Mouse (Mus musculus): ENCODE measurements around the gene Caps2. TPM values are rescaled to one million over a fixed set of nuclear protein-coding genes. Genes with fewer than 3 reads are reported as not detected.
"Not testable (repeated sequence)": the region's sequence is repeated elsewhere in the genome, so short reads cannot be mapped to it uniquely, and the experiment has no call there.

Gene Caps2
- polyA plus RNA-seq (2015; fragmentation: Nextera tagmentation; extraction: Ambion mirVana) = 0.13 and 0.18 TPM in 2 replicates

DNA sequence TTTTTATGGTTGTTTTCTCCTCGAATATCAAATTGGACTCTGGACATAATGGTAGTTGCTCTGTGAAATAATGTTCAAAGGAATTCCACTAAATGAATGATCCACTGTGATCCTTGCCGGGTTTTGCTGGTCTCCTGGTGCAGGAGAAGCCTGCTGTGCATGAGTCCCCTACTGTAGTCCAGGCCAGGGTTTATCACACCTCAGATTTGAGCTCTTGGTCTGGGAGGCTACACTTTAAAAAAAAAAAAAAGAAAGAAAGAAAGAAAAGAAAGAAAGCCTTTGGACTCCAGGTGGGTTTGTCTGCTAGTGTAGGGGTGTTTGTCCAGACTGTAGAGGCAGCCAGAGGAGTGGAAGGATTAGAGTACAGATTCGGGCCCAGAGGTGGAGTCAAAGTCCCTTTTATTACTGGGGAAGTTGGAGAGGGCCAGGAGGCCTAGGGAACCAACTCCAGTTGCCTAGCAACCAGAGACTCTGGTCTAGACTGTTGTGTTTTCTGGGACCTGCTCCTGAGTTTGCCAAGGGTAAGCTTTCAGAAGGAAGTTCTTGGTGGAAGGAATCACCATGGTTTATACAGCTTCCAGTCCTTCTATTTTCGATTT lies at the start of gene Caps2:
Gene Caps2, plus strand, starts transcription at position 454 of the 599 bp plus-strand sequence.
- H3K9ac ChIP-seq = no peak within 1 kb of the TSS
- H3K27me3 ChIP-seq (replicated peaks) = no peaks in the 10 kb centered on the region
- no peak within 1 kb of the TSS for H3K27ac ChIP-seq
- no peaks in the 10 kb centered on the region for H3K9me3 ChIP-seq
- no peaks in the 10 kb centered on the region for H3K4me1 ChIP-seq (replicated peaks)
- 0 out of 2 replicates have a peak within 1 kb of the TSS, but pooled peaks have one; percentile 9 for H3K4me3 ChIP-seq (replicated peaks)
- peak within 1 kb of the TSS; percentile 36; the same call in 1 of the 2 replicates for H3K4me2 ChIP-seq (replicated peaks)
- no peaks in the 10 kb centered on the region for H3K36me3 ChIP-seq
- peak; percentile 96 for ATAC-seq
- 31% methylated on average over 4 of the region's 4 CpGs for WGBS

DNA sequence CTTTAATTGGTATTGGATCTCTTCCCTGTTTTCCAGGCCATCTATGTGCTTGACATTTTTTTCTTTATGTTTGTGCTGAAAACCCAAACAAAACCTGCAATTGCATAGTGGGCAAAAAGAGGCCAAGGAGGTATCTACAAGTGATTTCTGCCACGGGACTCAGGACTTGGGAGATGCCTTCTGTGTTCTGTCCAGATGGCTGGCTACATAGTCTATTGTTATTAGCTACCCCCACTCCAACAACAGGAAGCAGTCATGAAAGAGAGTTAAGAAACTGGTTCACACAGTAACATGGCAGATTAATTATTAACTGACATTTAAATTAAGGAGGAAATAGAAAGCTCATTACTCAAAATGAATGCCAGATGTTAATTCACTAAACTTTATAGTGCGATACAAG lies 38.3 kb upstream of the Caps2 start:
- H3K4me3 ChIP-seq (replicated peaks); H3K27me3 ChIP-seq (replicated peaks); H3K4me2 ChIP-seq (replicated peaks); H3K4me1 ChIP-seq (replicated peaks); H3K9me3 ChIP-seq; H3K36me3 ChIP-seq; ATAC-seq; H3K27ac ChIP-seq; H3K9ac ChIP-seq: not testable (repeated sequence)
- WGBS = 57% methylated on average over 2 of the region's 2 CpGs

DNA sequence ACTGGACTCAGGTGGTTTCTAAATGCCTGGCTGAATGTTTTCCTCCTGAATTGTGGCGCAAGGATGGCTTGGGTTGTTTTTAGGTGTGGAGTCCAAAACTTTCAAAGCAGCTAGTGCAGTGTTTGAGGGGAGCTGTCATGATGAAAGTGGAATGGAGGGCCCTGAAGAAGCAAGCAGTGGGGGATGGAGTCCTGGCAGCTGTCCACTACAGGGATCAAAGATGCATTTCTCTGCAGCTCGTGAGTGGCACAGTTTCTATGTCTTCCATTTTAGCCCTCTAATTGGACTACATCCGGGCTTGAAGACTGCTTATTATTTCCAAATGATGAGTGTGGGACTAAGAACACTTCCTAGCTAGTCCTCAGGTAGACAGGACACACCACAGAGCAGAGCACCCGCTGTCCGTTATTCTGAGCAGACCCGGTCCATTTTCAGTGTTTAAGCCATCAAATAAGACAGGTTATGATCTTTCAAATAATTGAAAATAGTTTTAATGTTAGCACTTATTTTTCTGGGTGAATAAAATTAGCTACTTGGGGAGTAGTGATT lies 35.7 kb upstream of the Caps2 start:
- not testable (repeated sequence) for ATAC-seq; H3K27ac ChIP-seq; H3K4me1 ChIP-seq (replicated peaks); H3K36me3 ChIP-seq; H3K9me3 ChIP-seq; H3K4me3 ChIP-seq (replicated peaks); H3K9ac ChIP-seq; H3K27me3 ChIP-seq (replicated peaks); H3K4me2 ChIP-seq (replicated peaks)
- WGBS = 80% methylated on average over 6 of the region's 6 CpGs

DNA sequence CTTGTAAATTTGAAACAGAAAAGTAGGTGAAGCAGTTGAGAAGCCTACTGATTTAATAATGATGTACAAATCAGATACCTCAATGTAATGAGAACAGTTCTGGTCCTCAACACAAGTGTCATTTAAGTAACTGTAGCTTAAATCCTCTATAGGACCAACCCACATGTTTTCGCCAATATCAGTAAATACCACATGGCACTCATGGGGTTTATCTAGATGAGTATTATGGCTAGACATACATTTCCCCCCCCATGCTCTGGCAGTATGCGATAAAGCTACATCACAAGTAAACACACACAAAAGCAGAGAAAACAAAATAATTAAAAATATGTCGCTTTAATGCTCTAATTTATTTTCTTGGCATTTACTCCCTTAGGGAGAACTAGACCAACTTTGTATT lies 31.2 kb upstream of the Caps2 start:
- no peak overlapping the region for H3K4me2 ChIP-seq (replicated peaks)
- no peaks in the 10 kb centered on the region for H3K36me3 ChIP-seq
- H3K9me3 ChIP-seq = no peaks in the 10 kb centered on the region
- no peak overlapping the region for H3K9ac ChIP-seq
- no peaks in the 10 kb centered on the region for H3K4me1 ChIP-seq (replicated peaks)
- H3K4me3 ChIP-seq (replicated peaks) = no peak overlapping the region
- no peaks in the 10 kb centered on the region for H3K27me3 ChIP-seq (replicated peaks)
- H3K27ac ChIP-seq = no peak overlapping the region
- ATAC-seq = no peak
- WGBS = 93% methylated on average over 3 of the region's 3 CpGs

DNA sequence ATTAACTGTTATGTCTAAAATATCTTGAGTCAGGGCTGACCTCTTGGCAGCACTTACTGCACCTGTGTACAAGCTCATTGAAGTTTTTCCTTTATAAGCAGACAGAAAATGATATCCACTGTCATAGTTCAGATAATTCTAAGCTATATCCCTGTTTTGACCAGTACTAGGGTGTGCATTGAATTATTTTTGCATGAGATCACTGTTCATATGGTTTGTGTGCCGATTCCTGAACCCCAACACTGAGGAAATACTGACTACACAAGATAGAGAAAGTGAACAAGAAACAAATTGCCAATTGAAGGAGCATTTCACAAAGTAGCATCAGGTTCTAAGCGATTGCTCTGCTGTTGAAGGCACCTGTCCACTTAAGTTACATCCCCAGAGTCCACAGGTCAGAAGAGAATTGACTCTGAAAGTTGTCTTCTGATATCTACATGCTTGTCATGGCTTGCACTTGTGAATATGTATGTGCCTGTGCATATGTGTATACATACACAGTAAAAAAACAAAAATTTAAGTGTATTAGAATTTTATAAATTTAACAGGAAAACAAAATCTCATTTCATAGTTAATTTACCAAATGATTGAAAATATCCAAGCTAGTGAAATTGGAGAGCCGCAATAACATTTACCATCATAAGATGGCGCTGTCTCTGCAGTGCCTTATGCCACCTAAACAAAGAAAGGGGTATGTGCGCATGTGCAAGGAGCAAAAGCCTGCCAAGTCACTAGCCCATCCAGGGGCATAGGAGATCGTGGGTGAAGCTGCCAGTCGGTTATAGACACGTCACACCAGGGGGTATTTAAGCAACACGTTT lies 25.2 kb upstream of the Caps2 start:
- Histone ChIP-seq H3K4me2 (replicated peaks) (peak overlapping the region; percentile 45), H3K4me1 (replicated peaks) (no peaks in the 10 kb centered on the region), H3K36me3 (no peaks in the 10 kb centered on the region), H3K27ac (no peak overlapping the region), H3K9me3 (no peaks in the 10 kb centered on the region), H3K9ac (no peak overlapping the region), H3K27me3 (replicated peaks) (no peaks in the 10 kb centered on the region), H3K4me3 (replicated peaks) (peak overlapping the region; percentile 19; the same call in 1 of the 2 replicates)
- ATAC-seq = peak; percentile 72
- 27% methylated on average over 9 of the region's 9 CpGs for WGBS

DNA sequence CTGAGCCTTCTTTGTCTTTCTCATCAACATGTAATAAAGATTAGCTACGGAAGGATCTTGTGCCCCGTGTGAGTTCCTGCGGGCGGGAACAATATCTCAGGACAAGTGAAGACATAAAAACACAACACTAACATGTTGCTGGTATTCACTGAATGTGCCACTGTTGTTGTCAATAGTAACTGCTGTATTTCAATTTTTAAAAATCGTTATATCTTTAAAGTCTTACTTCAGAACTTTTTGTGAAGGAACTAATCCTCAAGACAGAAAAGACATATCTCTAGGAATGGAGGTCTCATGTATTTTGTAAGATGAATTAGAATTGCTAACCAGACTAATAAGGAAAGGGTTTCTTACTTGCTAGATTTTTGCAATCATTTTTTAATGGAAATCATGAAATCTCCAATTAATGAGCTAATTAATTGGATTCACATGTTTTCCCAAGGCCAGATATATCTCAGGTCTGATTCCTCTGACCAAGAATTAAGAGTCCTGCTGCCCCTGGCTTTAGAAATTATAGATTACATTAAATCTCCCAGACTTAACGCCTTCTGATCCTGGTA lies 24.5 kb upstream of the Caps2 start:
- no peak overlapping the region for H3K27ac ChIP-seq
- no peaks in the 10 kb centered on the region for H3K9me3 ChIP-seq
- H3K4me1 ChIP-seq (replicated peaks) = no peaks in the 10 kb centered on the region
- H3K9ac ChIP-seq = no peak overlapping the region
- ATAC-seq = peak; percentile 34
- no peaks in the 10 kb centered on the region for H3K27me3 ChIP-seq (replicated peaks)
- peak overlapping the region; percentile 45 for H3K4me2 ChIP-seq (replicated peaks)
- no peaks in the 10 kb centered on the region for H3K36me3 ChIP-seq
- H3K4me3 ChIP-seq (replicated peaks) = peak overlapping the region; percentile 19; the same call in 1 of the 2 replicates
- WGBS = 51% methylated on average over 6 of the region's 6 CpGs

DNA sequence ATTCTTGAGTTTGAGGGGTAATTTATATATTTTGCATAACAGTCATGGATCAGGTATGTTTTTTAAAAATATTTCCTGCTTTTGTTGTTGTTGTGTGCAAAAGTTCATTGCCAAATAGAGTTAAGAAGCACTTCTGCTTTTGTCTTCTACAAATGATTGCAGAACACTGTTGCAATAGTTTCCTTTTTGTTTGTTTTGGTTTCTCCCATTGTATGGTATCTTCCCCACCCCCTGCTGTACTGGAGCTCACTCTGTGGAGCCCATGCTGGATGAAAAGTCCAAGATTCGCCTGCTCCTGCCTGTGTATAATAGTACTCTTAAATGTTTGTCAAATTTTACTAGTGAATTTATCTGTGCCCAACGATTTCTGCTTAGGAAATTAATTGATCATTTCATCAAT lies 23.6 kb upstream of the Caps2 start:
- Histone ChIP-seq H3K9ac (no peak overlapping the region), H3K36me3 (no peaks in the 10 kb centered on the region), H3K9me3 (no peaks in the 10 kb centered on the region), H3K4me1 (replicated peaks) (no peaks in the 10 kb centered on the region), H3K27me3 (replicated peaks) (no peaks in the 10 kb centered on the region), H3K27ac (no peak overlapping the region), H3K4me2 (replicated peaks) (no peak overlapping the region), H3K4me3 (replicated peaks) (no peak overlapping the region)
- no peak for ATAC-seq
- WGBS = 60% methylated on average over 2 of the region's 2 CpGs

DNA sequence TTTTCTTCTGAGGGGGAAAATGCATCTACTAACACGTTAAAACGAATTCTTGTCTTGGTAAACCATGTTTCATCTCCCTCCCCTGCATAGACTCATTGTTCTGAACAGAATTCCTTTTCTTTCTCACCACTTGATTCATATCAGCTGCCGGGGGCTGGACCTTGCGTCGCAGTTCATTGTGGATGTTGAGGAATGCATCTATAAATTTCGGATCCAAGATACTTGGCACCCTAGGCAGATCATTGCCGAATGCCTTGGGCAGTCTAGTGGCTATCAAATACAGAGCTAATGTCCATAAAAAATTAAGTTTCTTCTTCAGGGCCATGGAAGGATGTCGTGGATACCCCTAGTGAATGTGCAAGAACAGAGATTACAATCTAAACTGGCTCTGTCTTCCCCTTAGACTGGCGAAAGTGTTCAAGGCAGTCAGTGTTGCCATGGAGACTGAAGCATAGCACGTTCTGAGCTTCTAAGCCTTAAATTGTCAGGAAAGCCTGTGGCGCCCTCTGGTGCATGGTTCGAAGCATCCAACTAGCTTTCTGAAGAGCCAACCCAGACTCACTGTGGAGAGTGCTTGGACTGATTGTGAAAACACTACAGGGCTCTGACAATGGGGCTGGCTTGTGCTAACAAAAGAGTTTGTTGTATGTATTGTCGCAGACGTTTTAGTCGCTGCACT lies 3.4 kb upstream of the Caps2 start, which contains the start of gene Glipr1l3:
Gene Glipr1l3, minus strand, starts transcription at position 446 of the 679 bp plus-strand sequence.
- not testable (repeated sequence) for H3K4me1 ChIP-seq (replicated peaks); H3K4me3 ChIP-seq (replicated peaks); H3K9me3 ChIP-seq; H3K9ac ChIP-seq; H3K27me3 ChIP-seq (replicated peaks); H3K36me3 ChIP-seq; H3K27ac ChIP-seq
- peak; percentile 79 for ATAC-seq
- H3K4me2 ChIP-seq (replicated peaks) = 0 out of 2 replicates have a peak within 1 kb of the TSS, but pooled peaks have one; percentile 17
- WGBS = 23% methylated on average over 15 of the region's 15 CpGs

DNA sequence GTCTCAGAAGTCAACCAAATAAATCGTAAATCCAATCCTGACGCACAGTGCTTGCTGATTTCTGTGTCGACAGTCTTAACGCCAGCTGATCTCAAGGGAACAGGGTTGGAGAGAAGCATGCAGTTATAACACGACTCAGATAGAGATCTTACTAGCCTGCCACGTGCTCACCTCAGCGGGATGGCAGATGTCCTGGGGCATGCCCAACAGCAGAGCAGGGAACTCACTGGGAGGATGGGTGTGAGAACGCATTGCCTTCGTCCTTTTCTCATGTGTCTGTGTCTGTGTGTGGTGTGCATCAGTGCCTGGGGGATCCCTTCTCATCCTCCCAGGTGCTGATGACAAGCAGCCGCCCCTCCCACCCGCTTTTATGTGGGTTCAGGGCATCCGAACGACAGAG lies 13.6 kb downstream of the Caps2 start:
- H3K27ac ChIP-seq; H3K4me2 ChIP-seq (replicated peaks); H3K9me3 ChIP-seq; H3K4me1 ChIP-seq (replicated peaks); H3K9ac ChIP-seq; H3K27me3 ChIP-seq (replicated peaks); H3K36me3 ChIP-seq; H3K4me3 ChIP-seq (replicated peaks): not testable (repeated sequence)
- WGBS = 21% methylated on average over 13 of the region's 13 CpGs
- peak; percentile 51; the same call in 1 of the 2 replicates for ATAC-seq

DNA sequence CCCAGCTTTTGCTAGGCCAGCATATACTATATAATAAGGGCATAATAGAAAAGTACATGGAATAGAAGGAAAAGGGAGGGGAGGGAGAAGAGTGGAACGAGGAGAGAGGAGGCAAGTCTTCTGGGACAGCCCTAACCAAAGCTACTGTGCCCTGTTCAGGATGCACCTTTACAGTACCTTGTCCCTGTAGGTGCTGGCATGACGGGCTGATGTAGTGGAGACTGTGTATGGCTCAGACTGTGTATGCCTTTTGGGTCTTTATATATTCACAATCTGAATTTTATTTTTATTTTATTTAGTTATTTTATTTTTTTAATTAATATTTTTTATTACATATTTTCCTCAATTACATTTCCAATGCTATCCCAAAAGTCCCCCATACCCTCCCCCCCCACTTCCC lies 30.5 kb downstream of the Caps2 start:
- H3K4me2 ChIP-seq (replicated peaks); H3K4me1 ChIP-seq (replicated peaks); ATAC-seq; H3K36me3 ChIP-seq; H3K27ac ChIP-seq; H3K9me3 ChIP-seq; H3K4me3 ChIP-seq (replicated peaks); H3K9ac ChIP-seq; H3K27me3 ChIP-seq (replicated peaks): not testable (repeated sequence)
- WGBS = 83% methylated on average over 2 of the region's 2 CpGs

DNA sequence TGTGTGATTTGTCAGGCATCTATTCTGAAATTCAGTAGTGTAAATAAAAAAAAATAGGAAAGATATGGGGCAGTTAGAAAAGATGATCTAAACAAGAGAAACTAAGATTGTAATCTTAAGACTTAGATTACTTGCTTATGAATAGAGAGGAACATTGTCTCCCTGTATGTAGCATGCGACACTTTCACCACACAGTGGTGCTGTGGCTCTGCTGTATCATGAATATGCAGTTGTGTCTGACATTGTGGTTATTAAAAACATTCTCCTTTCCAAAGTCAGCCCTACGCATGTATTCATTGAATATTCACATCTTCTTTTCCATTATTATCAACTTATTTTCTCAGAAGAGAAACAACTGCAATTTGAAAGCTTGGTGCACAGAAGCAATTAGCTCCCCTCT lies 40.0 kb downstream of the Caps2 start:
- H3K36me3 ChIP-seq = no peaks in the 10 kb centered on the region
- no peaks in the 10 kb centered on the region for H3K9me3 ChIP-seq
- H3K4me2 ChIP-seq (replicated peaks) = no peak overlapping the region
- no peak overlapping the region for H3K4me3 ChIP-seq (replicated peaks)
- H3K4me1 ChIP-seq (replicated peaks) = no peaks in the 10 kb centered on the region
- ATAC-seq = no peak
- 57% methylated on average over 2 of the region's 2 CpGs for WGBS
- H3K9ac ChIP-seq = no peak overlapping the region
- no peaks in the 10 kb centered on the region for H3K27me3 ChIP-seq (replicated peaks)
- H3K27ac ChIP-seq = no peak overlapping the region

DNA sequence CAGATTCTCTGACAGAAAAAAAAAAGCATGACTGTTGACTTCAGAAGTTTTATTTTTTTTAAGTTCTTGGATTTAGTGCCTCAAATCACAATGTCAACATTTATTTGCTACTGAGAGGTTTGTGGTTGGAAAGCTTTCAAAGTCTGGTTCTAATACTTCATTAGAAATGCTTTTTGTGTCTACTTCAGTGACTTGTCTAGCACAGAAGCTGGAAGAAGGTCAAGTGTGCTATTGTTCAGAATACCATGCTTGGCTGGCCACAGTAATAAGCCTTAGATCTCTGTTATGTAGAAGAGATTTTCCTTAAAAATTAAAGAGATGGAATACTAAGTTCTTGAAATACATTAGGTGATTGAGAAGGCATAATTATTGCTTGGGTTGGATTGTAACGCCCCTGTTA lies 63.7 kb downstream of the Caps2 start:
- Histone ChIP-seq H3K9me3 (no peaks in the 10 kb centered on the region), H3K27me3 (replicated peaks) (no peaks in the 10 kb centered on the region), H3K27ac (no peak overlapping the region), H3K4me1 (replicated peaks) (no peaks in the 10 kb centered on the region), H3K36me3 (no peaks in the 10 kb centered on the region), H3K9ac (no peak overlapping the region), H3K4me3 (replicated peaks) (no peak overlapping the region), H3K4me2 (replicated peaks) (no peak overlapping the region)
- 74% methylated on average over 1 of the region's 1 CpGs for WGBS
- no peak for ATAC-seq
